Mouse (Mus musculus): Measurements from ENCODE around the gene Ppp1r27.
"Not testable (repeated sequence)": the region's sequence is repeated elsewhere in the genome, so short reads cannot be mapped to it uniquely, and the experiment has no call there.

Ppp1r27 gene

GRCm38 (mm10) chr11:120550810-120551440, at the start of gene Ppp1r27:
Gene Ppp1r27, minus strand, starts transcription at chr11:120551132.
- no peak for DNase-seq (ENCODE audit: extremely low read depth, low read depth, low spot score)

GRCm38 (mm10) chr11:120600716-120601115, 49.8 kb upstream of the Ppp1r27 start:
- DNase-seq (ENCODE audit: extremely low read depth, low read depth, low spot score): no peak

- DNase-seq (ENCODE audit: extremely low read depth, low read depth, low spot score): no peak
Observed at GRCm38 (mm10) chr11:120598990-120599549, 48.1 kb upstream of the Ppp1r27 start.

GRCm38 (mm10) chr11:120598283-120598989, 47.5 kb upstream of the Ppp1r27 start, which contains the start of the genes Alyref and Anapc11:
Gene Alyref, minus strand, starts transcription at chr11:120598365.
Gene Anapc11, plus strand, starts transcription at chr11:120598421.
- DNase-seq (ENCODE audit: extremely low read depth, low read depth, low spot score): peak; percentile 36

- no peak for DNase-seq (ENCODE audit: extremely low read depth, low read depth, low spot score)
Observed at GRCm38 (mm10) chr11:120597240-120598235, 46.6 kb upstream of the Ppp1r27 start.

- DNase-seq (ENCODE audit: extremely low read depth, low read depth, low spot score): no peak
Observed at GRCm38 (mm10) chr11:120588531-120588930, 37.6 kb upstream of the Ppp1r27 start.

GRCm38 (mm10) chr11:120583937-120584336, 33.0 kb upstream of the Ppp1r27 start:
- DNase-seq (ENCODE audit: extremely low read depth, low read depth, low spot score): no peak

GRCm38 (mm10) chr11:120582982-120583293, 32.0 kb upstream of the Ppp1r27 start:
- DNase-seq (ENCODE audit: extremely low read depth, low read depth, low spot score): not testable (repeated sequence)

- DNase-seq (ENCODE audit: extremely low read depth, low read depth, low spot score): no peak
Observed at GRCm38 (mm10) chr11:120582268-120582981, 31.5 kb upstream of the Ppp1r27 start.

- no peak for DNase-seq (ENCODE audit: extremely low read depth, low read depth, low spot score)
Observed at GRCm38 (mm10) chr11:120581490-120582267, 30.7 kb upstream of the Ppp1r27 start, which contains the start of gene Arhgdia. Gene Arhgdia, minus strand, starts transcription at chr11:120581624.

- DNase-seq (ENCODE audit: extremely low read depth, low read depth, low spot score): no peak
Observed at GRCm38 (mm10) chr11:120580871-120581331, 30.0 kb upstream of the Ppp1r27 start.

- DNase-seq (ENCODE audit: extremely low read depth, low read depth, low spot score): no peak
Observed at GRCm38 (mm10) chr11:120580190-120580589, 29.3 kb upstream of the Ppp1r27 start.

- DNase-seq (ENCODE audit: extremely low read depth, low read depth, low spot score): no peak
Observed at GRCm38 (mm10) chr11:120579316-120580107, 28.6 kb upstream of the Ppp1r27 start.

GRCm38 (mm10) chr11:120578694-120579243, 27.8 kb upstream of the Ppp1r27 start:
- DNase-seq (ENCODE audit: extremely low read depth, low read depth, low spot score): no peak

GRCm38 (mm10) chr11:120578024-120578693, 27.2 kb upstream of the Ppp1r27 start:
- DNase-seq (ENCODE audit: extremely low read depth, low read depth, low spot score): no peak

- no peak for DNase-seq (ENCODE audit: extremely low read depth, low read depth, low spot score)
Observed at GRCm38 (mm10) chr11:120577211-120578023, 26.5 kb upstream of the Ppp1r27 start.

Measured in fat pad, adult 2 months (tissue).